Mouse (Mus musculus): Measurements from ENCODE around the gene Cmtm5. TPM values are rescaled to one million over a fixed set of nuclear protein-coding genes. Genes with fewer than 3 reads are reported as not detected.

Gene Cmtm5
- polyA plus RNA-seq, 1 experiment from 2014 or later, result 2.1 TPM

GRCm38 (mm10) chr14:54900383-54900782, 35.7 kb upstream of the Cmtm5 start:
- Histone ChIP-seq H3K36me3 (ENCODE audit: control insufficient read depth, insufficient read depth) (peaks cover 28% of the 10 kb centered on the region), H3K9ac (ENCODE audit: low read depth, low read length) (no peak overlapping the region), H3K4me2 (replicated peaks; ENCODE audit: low read depth) (no peak overlapping the region), H3K27me3 (replicated peaks; ENCODE audit: control insufficient read depth, insufficient read depth, low read length) (no peaks in the 10 kb centered on the region), H3K4me1 (replicated peaks; ENCODE audit: control insufficient read depth, insufficient read depth, low read length) (no peaks in the 10 kb centered on the region), H3K4me3 (ENCODE audit: low read depth, low read length) (no peak overlapping the region), H3K9me3 (ENCODE audit: control insufficient read depth) (no peaks in the 10 kb centered on the region), H3K27ac (ENCODE audit: low read depth, low read length) (no peak overlapping the region)
- peak; percentile 88 for TF ChIP-seq CTCF (IDR thresholded peaks at IDR 0.05; ENCODE audit: low read depth)
- 0% methylated on average over 3 of the region's 3 CpGs for WGBS
- peak; percentile 35 for ATAC-seq

- H3K9ac ChIP-seq (ENCODE audit: low read depth, low read length), result no peak overlapping the region
- H3K4me3 ChIP-seq (ENCODE audit: low read depth, low read length), result no peak overlapping the region
- peaks cover 8% of the 10 kb centered on the region; the same call in 1 of the 2 replicates for H3K36me3 ChIP-seq (ENCODE audit: control insufficient read depth, insufficient read depth)
- no peak for ATAC-seq
- H3K4me1 ChIP-seq (replicated peaks; ENCODE audit: control insufficient read depth, insufficient read depth, low read length), result no peaks in the 10 kb centered on the region
- no peak overlapping the region for H3K4me2 ChIP-seq (replicated peaks; ENCODE audit: low read depth)
- TF ChIP-seq CTCF (IDR thresholded peaks at IDR 0.05; ENCODE audit: low read depth), result no peak
- WGBS, result 91% methylated on average over 4 of the region's 4 CpGs
- H3K27me3 ChIP-seq (replicated peaks; ENCODE audit: control insufficient read depth, insufficient read depth, low read length), result no peaks in the 10 kb centered on the region
- no peaks in the 10 kb centered on the region for H3K9me3 ChIP-seq (ENCODE audit: control insufficient read depth)
- H3K27ac ChIP-seq (ENCODE audit: low read depth, low read length), result no peak overlapping the region
Observed at GRCm38 (mm10) chr14:54903641-54904040, 32.4 kb upstream of the Cmtm5 start.

GRCm38 (mm10) chr14:54908682-54909081, 27.4 kb upstream of the Cmtm5 start:
- WGBS, result 79% methylated on average over 7 of the region's 7 CpGs
- Histone ChIP-seq H3K27ac (ENCODE audit: low read depth, low read length) (no peak overlapping the region), H3K4me2 (replicated peaks; ENCODE audit: low read depth) (no peak overlapping the region), H3K4me1 (replicated peaks; ENCODE audit: control insufficient read depth, insufficient read depth, low read length) (no peaks in the 10 kb centered on the region), H3K36me3 (ENCODE audit: control insufficient read depth, insufficient read depth) (peaks cover 8% of the 10 kb centered on the region; the same call in 1 of the 2 replicates), H3K4me3 (ENCODE audit: low read depth, low read length) (no peak overlapping the region), H3K9ac (ENCODE audit: low read depth, low read length) (no peak overlapping the region), H3K27me3 (replicated peaks; ENCODE audit: control insufficient read depth, insufficient read depth, low read length) (no peaks in the 10 kb centered on the region; the same call in 1 of the 2 replicates), H3K9me3 (ENCODE audit: control insufficient read depth) (no peaks in the 10 kb centered on the region)
- no peak for ATAC-seq
- TF ChIP-seq CTCF (IDR thresholded peaks at IDR 0.05; ENCODE audit: low read depth), result no peak

- ATAC-seq, result peak; percentile 53
- Histone ChIP-seq H3K4me1 (replicated peaks; ENCODE audit: control insufficient read depth, insufficient read depth, low read length) (no peaks in the 10 kb centered on the region), H3K36me3 (ENCODE audit: control insufficient read depth, insufficient read depth) (peaks cover 2% of the 10 kb centered on the region; the same call in 1 of the 2 replicates), H3K9ac (ENCODE audit: low read depth, low read length) (peak overlapping the region; percentile 66), H3K4me2 (replicated peaks; ENCODE audit: low read depth) (peak overlapping the region; percentile 98), H3K4me3 (ENCODE audit: low read depth, low read length) (peak overlapping the region; percentile 75), H3K27ac (ENCODE audit: low read depth, low read length) (no peak overlapping the region), H3K9me3 (ENCODE audit: control insufficient read depth) (no peaks in the 10 kb centered on the region), H3K27me3 (replicated peaks; ENCODE audit: control insufficient read depth, insufficient read depth, low read length) (no peaks in the 10 kb centered on the region; the same call in 1 of the 2 replicates)
- WGBS, result 4% methylated on average over 58 of the region's 69 CpGs
- no peak for TF ChIP-seq CTCF (IDR thresholded peaks at IDR 0.05; ENCODE audit: low read depth)
Observed at GRCm38 (mm10) chr14:54912109-54912850, 23.8 kb upstream of the Cmtm5 start.

GRCm38 (mm10) chr14:54912886-54913285, 23.2 kb upstream of the Cmtm5 start, which contains the start of gene Slc22a17:
Gene Slc22a17 (minus strand): TSS chr14:54913132.
- Histone ChIP-seq H3K27me3 (replicated peaks; ENCODE audit: control insufficient read depth, insufficient read depth, low read length) (no peaks in the 10 kb centered on the region; the same call in 1 of the 2 replicates), H3K4me3 (ENCODE audit: low read depth, low read length) (peak within 1 kb of the TSS; percentile 75), H3K4me1 (replicated peaks; ENCODE audit: control insufficient read depth, insufficient read depth, low read length) (no peaks in the 10 kb centered on the region), H3K9ac (ENCODE audit: low read depth, low read length) (peak within 1 kb of the TSS; percentile 66), H3K27ac (ENCODE audit: low read depth, low read length) (no peak within 1 kb of the TSS), H3K36me3 (ENCODE audit: control insufficient read depth, insufficient read depth) (no peaks in the 10 kb centered on the region), H3K9me3 (ENCODE audit: control insufficient read depth) (no peaks in the 10 kb centered on the region), H3K4me2 (replicated peaks; ENCODE audit: low read depth) (peak within 1 kb of the TSS; percentile 98)
- TF ChIP-seq CTCF (IDR thresholded peaks at IDR 0.05; ENCODE audit: low read depth), result 0 out of 2 replicates have a peak, but pooled peaks have one; percentile 6
- WGBS, result under 1% methylated on average over 26 of the region's 28 CpGs
- peak; percentile 59 for ATAC-seq

- Histone ChIP-seq H3K4me2 (replicated peaks; ENCODE audit: low read depth) (peak overlapping the region; percentile 98), H3K9me3 (ENCODE audit: control insufficient read depth) (no peaks in the 10 kb centered on the region), H3K4me1 (replicated peaks; ENCODE audit: control insufficient read depth, insufficient read depth, low read length) (no peaks in the 10 kb centered on the region), H3K9ac (ENCODE audit: low read depth, low read length) (peak overlapping the region; percentile 66), H3K36me3 (ENCODE audit: control insufficient read depth, insufficient read depth) (no peaks in the 10 kb centered on the region), H3K27me3 (replicated peaks; ENCODE audit: control insufficient read depth, insufficient read depth, low read length) (no peaks in the 10 kb centered on the region; the same call in 1 of the 2 replicates), H3K27ac (ENCODE audit: low read depth, low read length) (no peak overlapping the region), H3K4me3 (ENCODE audit: low read depth, low read length) (peak overlapping the region; percentile 75)
- no peak for TF ChIP-seq CTCF (IDR thresholded peaks at IDR 0.05; ENCODE audit: low read depth)
- ATAC-seq, result no peak
- WGBS, result 17% methylated on average over 10 of the region's 10 CpGs
Observed at GRCm38 (mm10) chr14:54913343-54913742, 22.7 kb upstream of the Cmtm5 start.

Measured in intestine, postnatal 0 days (tissue).